Mouse (Mus musculus) ES-Bruce4 (cell line): ENCODE results near the gene Hao2.

Source experiments
- CTCF ChIP-seq: IDR thresholded peaks from one replicate; pipeline ENCODE4 v1.8.1; 2011; ENCODE audit warnings: low read depth, low read length
- EP300 ChIP-seq: IDR thresholded peaks from 2 replicates; pipeline ENCODE4 v1.6.1; 2011; ENCODE audit warnings: low read depth, low read length; ENCODE audit not compliant: insufficient read depth
- POLR2A ChIP-seq: IDR thresholded peaks from one replicate; pipeline ENCODE4 v1.8.1; 2011; ENCODE audit warnings: low read length; ENCODE audit not compliant: insufficient read depth

DNA sequence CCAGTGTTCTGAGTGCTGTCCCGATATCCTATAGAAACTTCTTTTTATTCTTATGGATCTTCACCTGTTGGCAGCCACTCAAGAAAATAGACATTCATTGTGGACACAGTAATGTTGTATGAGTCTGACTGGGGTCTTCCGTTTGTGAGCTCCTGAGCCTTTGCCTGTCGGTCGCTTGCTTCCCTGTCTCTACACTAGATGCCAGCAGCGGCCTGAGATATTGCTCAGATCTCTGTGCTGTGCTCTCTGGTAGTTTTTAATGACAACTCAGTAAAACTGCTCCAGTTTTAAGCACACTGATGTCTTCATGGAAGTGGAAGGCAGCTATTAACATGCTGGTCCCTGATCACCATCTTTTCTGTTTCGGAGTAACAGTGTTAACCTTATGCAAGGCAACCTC, 20.6 kb upstream of the Hao2 start:
- TF ChIP-seq CTCF (no peak), POLR2A (no peak), EP300 (no peak)
